Mouse (Mus musculus): ENCODE measurements around the gene Stard13.

Stard13 gene

GRCm38 (mm10) chr5:151180176-151180785 is 53.4 kb downstream of the Stard13 start:
- no peak for DNase-seq (ENCODE audit: low read depth)

GRCm38 (mm10) chr5:151177171-151177570 is 56.5 kb downstream of the Stard13 start:
- no peak for DNase-seq (ENCODE audit: low read depth)

DNA sequence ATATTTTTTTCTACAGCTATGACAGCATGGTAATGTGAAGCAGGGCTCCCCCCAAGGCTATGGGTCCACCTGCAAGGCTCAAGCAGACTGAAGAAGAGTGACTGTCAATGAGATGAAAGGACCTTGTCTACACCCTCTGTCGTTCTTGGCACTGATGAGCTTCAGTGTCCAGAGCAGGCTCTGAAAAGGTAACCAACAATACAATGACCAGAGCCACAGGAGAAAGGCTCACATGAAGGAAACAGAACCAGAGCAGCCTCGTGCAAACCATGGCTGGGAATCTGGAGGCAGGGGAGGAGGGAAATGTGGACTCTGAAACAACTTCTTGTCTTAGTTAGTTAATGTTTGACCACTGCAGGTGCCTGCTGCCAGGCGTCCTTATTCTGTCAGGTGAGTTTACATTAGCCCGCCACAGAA is 57.7 kb downstream of the Stard13 start:
- no peak for DNase-seq (ENCODE audit: low read depth)

- DNase-seq (ENCODE audit: low read depth): no peak
These were observed 58.9 kb downstream of the Stard13 start for GRCm38 (mm10) chr5:151174485-151175460.

GRCm38 (mm10) chr5:151173774-151174173 is 59.9 kb downstream of the Stard13 start:
- DNase-seq (ENCODE audit: low read depth): no peak

GRCm38 (mm10) chr5:151170168-151170750 is 63.4 kb downstream of the Stard13 start:
- DNase-seq (ENCODE audit: low read depth): no peak

GRCm38 (mm10) chr5:151168191-151168590 is 65.4 kb downstream of the Stard13 start:
- DNase-seq (ENCODE audit: low read depth): no peak

GRCm38 (mm10) chr5:151167641-151168040 is 66.0 kb downstream of the Stard13 start:
- DNase-seq (ENCODE audit: low read depth): no peak

DNA sequence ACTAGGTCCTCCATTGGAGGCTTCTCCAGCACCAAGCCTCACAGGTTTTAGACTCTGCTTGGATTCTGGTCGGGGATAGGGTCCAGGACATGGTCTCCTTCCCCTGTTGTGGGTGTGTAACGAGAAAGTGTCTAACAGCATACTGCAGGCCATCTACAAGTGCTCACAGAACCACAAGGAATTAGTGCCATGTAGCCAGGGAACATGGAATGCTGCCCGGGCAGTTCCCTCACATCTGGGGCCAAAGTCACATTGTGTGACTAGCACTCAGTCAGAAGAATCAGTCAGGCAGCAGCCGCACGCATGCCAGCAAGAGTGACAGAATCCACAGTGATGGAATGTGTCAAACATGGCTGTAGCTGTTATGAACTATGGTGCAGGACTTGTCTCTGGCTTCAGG is 67.4 kb downstream of the Stard13 start:
- DNase-seq (ENCODE audit: low read depth): no peak

- DNase-seq (ENCODE audit: low read depth): no peak
These were observed 68.1 kb downstream of the Stard13 start for GRCm38 (mm10) chr5:151165381-151166016.

DNA sequence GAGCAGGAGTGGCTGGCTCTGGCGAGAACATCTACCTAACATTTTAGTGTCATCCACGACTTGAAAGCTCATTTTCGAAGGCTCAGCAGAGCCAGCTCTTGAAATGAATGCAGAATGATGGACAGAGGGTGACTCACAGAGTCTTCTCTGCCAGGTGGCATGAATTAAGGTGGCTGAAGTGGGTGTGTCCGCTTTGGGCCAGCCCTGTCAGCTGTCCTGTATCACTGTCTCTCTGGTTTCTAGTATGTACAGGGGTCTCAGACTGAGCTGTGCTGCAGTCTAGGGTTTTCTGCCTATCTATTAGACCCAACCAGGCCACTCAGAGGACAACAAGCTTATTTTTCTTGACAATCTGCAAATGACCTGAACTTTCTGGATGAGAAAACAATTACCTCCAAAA is 68.8 kb downstream of the Stard13 start:
- no peak for DNase-seq (ENCODE audit: low read depth)

DNA sequence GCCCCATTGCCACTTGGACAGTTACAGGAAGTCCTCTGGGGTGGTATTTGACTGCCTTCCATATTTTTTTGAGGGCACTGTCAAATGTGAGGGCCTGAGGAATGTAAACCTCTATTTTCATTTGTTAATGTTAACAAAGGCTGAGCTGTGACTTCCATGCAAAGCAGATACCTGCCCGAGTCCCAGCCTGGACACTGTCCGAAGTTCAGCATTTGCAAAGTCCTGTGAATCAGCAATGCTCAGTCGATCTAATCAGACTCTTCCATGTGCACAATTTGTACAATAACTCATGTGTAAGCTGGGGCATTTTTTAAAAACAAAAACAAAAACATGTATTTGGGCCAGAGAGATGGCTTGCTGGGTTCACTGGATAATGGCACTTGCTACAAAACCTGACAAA is 71.0 kb downstream of the Stard13 start:
- DNase-seq (ENCODE audit: low read depth): no peak

DNA sequence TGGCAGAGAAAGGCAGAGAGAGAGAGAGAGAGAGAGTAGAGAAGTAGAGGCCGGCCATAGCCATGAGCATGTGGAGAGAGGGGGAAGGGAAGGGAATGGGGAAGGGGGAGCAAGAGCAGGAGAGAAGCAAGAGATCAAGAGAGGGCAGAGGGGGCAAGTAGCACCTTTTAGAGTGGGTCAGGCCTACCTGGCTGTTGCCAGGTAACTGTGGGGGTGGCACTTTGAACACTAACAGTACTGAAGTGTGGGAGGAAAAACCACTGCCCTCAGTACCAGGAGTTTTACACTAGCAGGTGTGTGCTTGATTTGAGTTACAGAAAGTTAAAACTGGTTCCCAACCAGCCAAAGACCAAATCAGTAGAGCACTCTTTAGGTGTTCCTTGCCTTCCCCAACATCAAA is 78.4 kb downstream of the Stard13 start:
- no peak for DNase-seq (ENCODE audit: low read depth)

- no peak for DNase-seq (ENCODE audit: low read depth)
These were observed 78.9 kb downstream of the Stard13 start for GRCm38 (mm10) chr5:151154780-151155179.

DNA sequence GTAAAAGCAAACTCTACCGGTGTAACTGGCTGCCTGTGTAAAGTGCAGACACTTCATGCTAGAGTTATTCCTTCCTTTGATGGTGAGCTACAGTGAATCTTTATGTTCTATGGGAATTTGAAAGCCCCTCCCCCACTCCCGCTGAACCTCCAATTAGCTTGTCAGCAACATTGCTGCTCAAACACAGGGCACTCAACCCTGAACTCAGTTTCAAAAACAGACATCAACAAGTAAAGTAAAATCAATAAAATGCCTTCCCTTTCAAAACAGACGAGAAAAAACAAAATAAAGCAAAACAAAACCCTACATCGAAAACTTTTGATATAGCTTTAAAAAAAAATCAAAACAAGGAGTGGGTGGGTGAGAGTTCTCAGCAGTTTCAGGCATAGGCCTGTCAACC is 79.6 kb downstream of the Stard13 start:
- DNase-seq (ENCODE audit: low read depth): no peak

DNA sequence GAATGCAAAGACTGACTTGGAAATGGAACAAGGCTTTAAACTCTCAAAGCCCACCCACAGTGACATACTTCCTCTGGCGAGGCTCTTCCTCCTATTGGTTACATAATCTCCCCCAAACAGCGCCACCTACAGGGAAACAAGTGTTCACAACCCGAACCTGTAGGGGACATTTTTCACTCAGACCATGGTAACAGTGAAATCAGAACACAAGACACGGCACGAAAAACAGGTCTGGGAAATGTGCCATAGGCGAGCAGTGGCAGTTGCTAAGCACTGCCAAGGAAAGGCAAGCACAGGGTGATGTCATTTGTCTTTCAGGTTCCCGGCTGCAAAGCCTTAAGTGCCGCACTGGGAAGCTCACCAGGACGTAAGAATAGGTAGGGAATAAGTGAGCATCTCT is 82.1 kb downstream of the Stard13 start:
- no peak for DNase-seq (ENCODE audit: low read depth)

- no peak for DNase-seq (ENCODE audit: low read depth)
These were observed 84.1 kb downstream of the Stard13 start for GRCm38 (mm10) chr5:151149509-151149908.

GRCm38 (mm10) chr5:151148079-151148478 is 85.6 kb downstream of the Stard13 start:
- no peak for DNase-seq (ENCODE audit: low read depth)

- no peak for DNase-seq (ENCODE audit: low read depth)
These were observed 87.8 kb downstream of the Stard13 start for GRCm38 (mm10) chr5:151145807-151146206.

DNA sequence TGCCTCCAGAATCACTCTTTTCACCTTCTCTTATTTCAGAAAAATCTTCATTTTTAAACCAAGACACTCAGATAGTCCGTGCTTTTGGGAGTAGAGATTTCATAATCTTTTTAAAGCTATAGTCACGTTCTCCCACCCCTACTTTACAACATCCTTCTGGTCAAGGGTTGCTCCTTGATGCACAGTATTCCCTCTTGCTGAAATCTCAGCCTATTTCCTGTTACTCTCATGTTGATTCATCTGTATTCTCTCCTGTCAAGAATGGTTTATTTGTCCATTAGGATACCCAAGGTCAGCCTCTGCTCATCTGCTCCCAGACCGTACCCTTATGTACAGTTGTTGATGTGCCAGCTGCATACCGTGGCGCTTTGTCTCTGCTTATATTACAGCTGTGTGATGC is 89.7 kb downstream of the Stard13 start:
- DNase-seq (ENCODE audit: low read depth): no peak

GRCm38 (mm10) chr5:151142671-151143601 is 90.7 kb downstream of the Stard13 start:
- DNase-seq (ENCODE audit: low read depth): no peak

Measured in induced T-regulatory cell, adult 2 months (primary cell).